Mouse (Mus musculus) adrenal gland (tissue): Measurements from ENCODE around the gene Prmt7.

Experiments
- intact Hi-C: fragments of 180-260 bp; cut with DNase I; formaldehyde crosslinking; loops from one replicate; pipeline ENCODE4 v1.15.1; 2025
- long read RNA-seq, 2 experiments: library from polyadenylated mRNA; unstranded; transcript quantifications; one replicate each; pipeline ENCODE4 v2.0.0; 2020; ENCODE audit warnings: borderline replicate concordance in 1 of 2; ENCODE audit not compliant: insufficient replicate concordance in 1 of 2

The Prmt7 gene
- long read RNA-seq, experiment 1, transcript Prmt7-201 (18 exons, 3,472 nt) = major isoform, 43 of 55 reads
- long read RNA-seq, experiment 1, partial matches to known transcripts = 9 of 55 reads
- long read RNA-seq, experiment 1, other reads (novel, unspliced or antisense) = 3 of 55 reads
- long read RNA-seq, experiment 2, transcript Prmt7-201 (18 exons, 3,472 nt) = major isoform, 42 of 54 reads
- long read RNA-seq, experiment 2, partial matches to known transcripts = 9 of 54 reads
- long read RNA-seq, experiment 2, other reads (novel, unspliced or antisense) = 3 of 54 reads

- intact Hi-C loops = no loop called here
These were observed at the start of gene Prmt7, which contains the start of gene Slc7a6os for GRCm38 (mm10) chr8:106210821-106211345. Prmt7 (plus strand) TSS chr8:106210936. Slc7a6os (minus strand) TSS chr8:106210935.

GRCm38 (mm10) chr8:106163251-106163650 lies 47.5 kb upstream of the Prmt7 start:
- intact Hi-C loops = no loop called here

DNA sequence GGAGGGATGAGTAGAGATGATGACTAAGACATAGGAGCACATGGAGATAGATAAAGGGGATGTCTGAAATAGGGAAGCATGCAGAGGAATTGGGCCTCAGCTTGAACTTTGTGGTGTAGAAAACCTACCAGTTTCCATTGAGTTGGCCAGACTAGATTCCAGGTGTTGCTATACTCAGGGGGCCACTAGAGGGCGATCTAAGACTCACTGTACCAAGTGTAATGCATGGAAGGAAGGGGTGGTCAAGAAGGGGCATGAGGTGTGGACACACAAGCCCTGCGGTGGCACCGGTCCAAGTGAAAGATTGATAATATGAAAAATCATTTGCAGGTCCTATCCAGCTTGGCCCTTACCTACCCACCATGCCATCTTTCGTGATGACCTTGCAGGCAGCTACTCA lies 45.3 kb upstream of the Prmt7 start:
- intact Hi-C loops = loop anchor here (2.0 kb wide), 1 partner anchor 33 kb away; no protein-coding TSS in a partner anchor

DNA sequence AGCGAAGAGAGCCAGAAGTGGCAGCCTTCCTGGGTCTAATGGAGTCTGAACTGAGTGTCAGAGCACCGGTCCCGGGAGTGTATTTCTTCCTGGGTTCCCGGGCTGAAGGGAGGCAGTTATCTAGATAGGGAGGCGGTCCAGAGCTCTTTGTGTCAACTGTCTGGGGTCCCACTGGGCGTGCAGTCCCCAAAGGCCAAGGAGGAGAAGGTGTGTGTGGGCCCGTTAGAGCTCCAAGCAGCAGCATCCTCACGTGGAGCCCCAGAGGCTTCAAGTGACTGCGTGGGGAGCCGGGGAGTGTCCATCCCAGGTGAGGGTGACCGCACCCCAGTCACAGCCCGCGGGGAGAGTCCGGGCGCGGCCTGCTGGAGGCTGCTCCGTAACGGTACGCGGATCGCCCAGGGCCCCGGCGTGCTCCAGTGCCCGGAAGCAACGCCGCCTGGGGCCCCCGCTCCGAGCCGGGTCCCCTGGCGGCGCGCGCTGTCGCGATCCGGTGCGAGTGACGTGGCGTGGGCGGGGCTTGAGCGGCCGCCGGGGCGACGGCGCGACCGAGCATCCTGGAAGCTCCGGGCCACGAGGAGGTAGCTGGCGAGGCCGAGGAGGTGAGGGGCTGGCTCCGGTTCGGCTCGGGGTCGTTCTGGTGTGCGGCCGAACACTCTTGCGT lies 42.2 kb upstream of the Prmt7 start, which contains the start of gene Slc7a6:
Gene Slc7a6, plus strand, starts transcription at position 502 of the 661 bp plus-strand sequence.
- intact Hi-C loops = no loop called here

GRCm38 (mm10) chr8:106169017-106169933 lies 41.5 kb upstream of the Prmt7 start:
- intact Hi-C loops = no loop called here

DNA sequence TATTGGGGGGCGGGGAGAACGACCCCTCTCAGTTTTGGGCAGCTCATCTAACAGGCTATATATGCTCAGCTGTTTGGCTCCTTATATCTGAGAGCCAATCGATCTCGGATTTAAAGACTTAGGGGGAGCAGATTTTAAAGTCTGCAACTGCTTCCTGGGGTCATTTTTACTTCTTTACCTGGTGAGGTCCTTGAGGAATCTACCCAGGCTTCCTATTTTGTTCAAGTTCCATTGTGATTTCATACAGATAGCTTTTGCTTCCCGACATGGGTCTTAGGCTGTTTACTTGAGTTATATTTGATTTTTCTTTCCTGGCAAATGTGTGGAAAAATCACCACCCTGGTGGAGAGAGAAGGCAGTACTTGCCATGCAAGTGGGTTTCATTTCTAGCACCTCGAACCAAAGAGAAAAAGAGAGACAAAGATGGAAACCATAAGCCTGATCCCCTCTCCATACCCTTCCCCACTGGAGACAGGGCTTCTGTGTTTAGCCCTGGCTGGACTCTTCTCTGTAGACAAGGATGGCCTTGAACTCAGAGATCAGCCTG lies 40.7 kb upstream of the Prmt7 start:
- intact Hi-C loops = no loop called here

- intact Hi-C loops = no loop called here
These were observed 37.2 kb upstream of the Prmt7 start for GRCm38 (mm10) chr8:106173566-106173965.

DNA sequence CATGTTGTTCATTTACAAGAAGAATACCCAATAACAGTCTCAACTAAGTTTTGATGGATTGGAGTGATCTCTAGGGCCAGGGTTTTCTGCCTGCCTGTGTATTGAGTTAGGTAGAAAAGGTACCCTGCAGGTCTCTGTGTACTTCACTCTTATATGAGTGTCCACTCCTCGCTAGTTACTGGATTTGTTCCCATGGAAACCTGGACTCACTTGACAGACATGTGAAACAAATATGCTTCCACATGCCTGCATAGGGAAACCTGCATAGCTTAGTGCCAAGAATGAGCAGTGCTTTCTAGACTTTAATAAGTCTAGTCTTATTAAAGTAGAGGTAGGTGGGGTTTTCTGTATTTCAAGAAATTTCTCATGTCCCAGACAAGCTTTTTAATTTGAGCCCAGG lies 33.8 kb upstream of the Prmt7 start:
- intact Hi-C loops = no loop called here

- intact Hi-C loops = no loop called here
These were observed 33.1 kb upstream of the Prmt7 start for GRCm38 (mm10) chr8:106177594-106177993.

DNA sequence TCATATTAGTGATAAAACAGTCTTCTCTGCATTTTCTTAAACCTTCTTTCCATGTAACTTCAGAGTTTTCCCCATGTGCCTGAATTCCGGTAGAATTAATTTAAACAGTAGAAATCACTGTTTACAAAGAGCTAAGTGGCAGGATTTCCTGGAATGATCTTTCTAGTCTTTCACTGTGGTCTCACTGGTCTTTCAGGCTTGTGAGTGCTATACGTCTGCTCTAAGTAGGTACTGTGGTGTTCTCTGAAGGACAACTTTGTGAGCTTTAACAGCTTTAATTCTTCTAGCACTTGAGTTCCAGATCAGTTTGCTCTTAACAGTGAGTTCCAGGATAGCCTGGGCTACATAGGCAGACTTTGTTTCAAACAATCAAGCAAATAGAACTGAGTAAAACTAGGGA lies 32.3 kb upstream of the Prmt7 start:
- intact Hi-C loops = no loop called here

DNA sequence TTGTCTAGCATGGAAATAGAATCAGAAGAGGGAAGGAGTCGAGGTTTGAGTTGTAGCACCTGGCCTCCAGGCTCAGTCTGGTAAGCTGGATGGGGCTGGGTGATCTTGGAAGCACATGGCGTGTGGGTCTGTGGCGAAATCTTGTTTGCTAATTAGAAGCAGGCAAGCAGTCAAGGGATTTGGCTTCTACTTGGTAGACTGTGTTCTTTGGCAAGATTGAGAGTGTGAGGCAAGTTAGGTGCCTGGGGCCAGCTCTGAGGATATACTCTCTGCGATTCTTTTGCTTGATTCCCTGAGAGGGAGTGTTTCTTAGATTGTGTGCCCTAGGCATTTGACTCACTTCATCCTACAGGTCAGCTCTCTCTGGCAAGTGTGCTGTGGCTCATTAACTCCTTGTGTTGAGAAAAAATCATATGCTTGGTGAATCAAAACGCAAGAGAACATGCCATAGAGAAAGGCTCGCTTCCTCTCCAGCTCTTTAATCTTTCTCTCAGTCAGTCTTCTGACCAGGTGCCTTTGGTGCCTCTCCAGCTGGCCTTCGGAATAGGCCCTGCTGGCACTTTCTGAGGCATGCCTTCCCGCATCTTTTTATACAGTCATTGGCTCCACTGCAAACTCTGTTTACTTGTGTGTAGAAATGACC lies 25.0 kb upstream of the Prmt7 start:
- intact Hi-C loops = no loop called here

- intact Hi-C loops = no loop called here
These were observed 24.3 kb upstream of the Prmt7 start for GRCm38 (mm10) chr8:106186394-106186793.

DNA sequence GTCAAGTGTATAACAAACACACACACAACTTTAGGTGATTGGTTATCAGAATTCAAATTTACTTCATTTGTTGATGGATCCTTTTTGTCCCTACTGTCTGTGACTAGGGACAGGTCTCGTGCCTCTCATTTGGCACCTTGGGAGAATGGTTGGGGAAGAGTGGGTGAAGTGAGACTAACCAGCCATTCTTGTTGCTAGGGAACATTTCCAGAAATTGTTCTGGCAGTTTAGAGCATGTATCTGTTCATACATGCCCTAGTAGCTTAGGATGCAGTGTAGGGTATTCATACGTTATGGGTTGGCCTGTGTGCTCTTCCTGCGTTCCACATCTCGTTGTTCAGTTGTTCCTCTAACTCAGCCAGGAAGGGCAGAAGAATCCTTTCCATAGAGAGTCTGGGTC lies 21.6 kb upstream of the Prmt7 start:
- intact Hi-C loops = no loop called here

- intact Hi-C loops = no loop called here
These were observed 19.1 kb upstream of the Prmt7 start for GRCm38 (mm10) chr8:106191639-106192038.

DNA sequence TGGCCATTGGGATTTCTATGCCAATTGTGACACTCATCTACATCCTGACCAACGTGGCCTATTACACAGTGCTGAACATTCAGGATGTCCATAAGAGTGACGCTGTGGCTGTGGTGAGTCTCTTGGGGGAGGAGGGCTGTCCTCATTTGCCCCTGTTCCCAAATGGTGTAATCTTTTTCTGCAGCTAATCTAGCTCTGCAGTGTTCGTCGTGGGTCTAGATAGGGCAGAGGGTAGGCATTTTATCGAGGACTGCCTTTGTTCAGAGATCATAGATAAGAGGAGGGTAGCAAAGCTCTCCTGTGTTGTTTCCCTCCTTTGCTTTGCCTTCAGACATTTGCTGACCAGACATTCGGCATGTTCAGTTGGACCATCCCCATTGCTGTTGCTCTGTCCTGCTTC lies 17.6 kb upstream of the Prmt7 start:
- intact Hi-C loops = no loop called here

- intact Hi-C loops = no loop called here
These were observed 16.7 kb upstream of the Prmt7 start for GRCm38 (mm10) chr8:106194062-106194461.

- intact Hi-C loops = loop anchor here (2.0 kb wide), 2 partner anchors 34 to 58 kb away; no protein-coding TSS in a partner anchor
These were observed 12.0 kb upstream of the Prmt7 start for GRCm38 (mm10) chr8:106198741-106199140.

DNA sequence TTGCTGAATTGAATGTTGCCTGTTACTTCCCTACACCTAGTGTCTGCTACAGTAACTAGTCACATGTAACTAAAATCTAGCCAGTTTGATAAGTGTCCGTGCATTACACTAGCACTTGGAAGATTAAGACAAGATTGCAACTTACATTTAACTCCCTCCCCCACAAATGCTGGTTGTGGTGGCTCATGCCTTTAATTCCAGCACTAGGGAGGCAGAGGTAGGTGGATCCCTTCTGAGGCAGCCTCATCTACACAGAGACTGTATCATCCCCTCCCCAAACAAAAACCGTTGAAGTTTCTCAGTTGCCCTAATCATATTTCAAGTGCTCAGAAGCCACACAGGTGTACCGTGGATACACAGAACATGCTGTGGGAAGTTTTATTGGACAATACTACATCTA lies 11.1 kb upstream of the Prmt7 start:
- intact Hi-C loops = loop anchor here (2.0 kb wide), 2 partner anchors 35 to 59 kb away; no protein-coding TSS in a partner anchor

DNA sequence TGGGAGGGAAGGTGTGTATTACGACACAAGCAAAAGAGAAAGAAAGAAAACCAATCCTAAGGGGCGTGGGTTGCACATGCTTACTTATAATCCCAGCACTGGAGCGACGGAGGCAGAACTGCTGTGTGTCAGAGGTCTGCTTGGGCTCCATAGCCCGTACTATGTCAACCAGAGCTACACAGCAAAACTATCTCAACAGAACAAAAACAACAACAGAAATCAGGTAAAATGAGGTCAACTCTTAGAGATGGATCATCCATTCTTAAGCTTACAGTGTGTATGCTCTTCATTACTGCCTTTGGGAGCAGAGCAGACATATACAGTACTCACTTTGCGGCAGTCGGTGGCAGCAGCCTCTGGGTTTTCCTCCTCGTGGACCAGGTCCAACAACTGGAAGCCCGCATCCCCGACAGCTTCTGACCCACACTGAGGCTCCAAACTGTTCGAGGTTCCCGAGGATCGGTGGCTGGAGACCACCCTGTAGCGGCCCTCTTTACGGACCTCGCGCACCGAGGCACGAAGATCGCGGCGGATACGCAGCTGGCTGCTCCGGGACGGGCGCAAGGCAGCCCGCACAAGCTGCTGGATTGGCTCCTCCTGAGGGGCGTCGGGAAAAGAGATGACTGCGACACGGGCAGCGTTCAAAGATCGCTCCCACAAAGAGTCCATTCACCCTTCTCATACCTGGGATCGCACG lies 553 bp upstream of the Prmt7 start:
- intact Hi-C loops = no loop called here

- intact Hi-C loops = no loop called here
These were observed 685 bp downstream of the Prmt7 start for GRCm38 (mm10) chr8:106211421-106211820.
